Mouse (Mus musculus) stomach, adult 2 months (tissue): ENCODE data around the gene Spef1. TPM values are rescaled to one million over a fixed set of nuclear protein-coding genes. Genes with fewer than 3 reads are reported as not detected.

Source experiments
- polyA plus RNA-seq: library from polyadenylated mRNA; depleted of rRNA; stranded (reverse); fragments of >200 nt; gene quantifications from 2 replicates; pipeline ENCODE4 v1.2.3, GENCODE M21; 2012; rRNA removed

Spef1 gene
- 6.9 and 10.8 TPM in 2 replicates for polyA plus RNA-seq

DNA sequence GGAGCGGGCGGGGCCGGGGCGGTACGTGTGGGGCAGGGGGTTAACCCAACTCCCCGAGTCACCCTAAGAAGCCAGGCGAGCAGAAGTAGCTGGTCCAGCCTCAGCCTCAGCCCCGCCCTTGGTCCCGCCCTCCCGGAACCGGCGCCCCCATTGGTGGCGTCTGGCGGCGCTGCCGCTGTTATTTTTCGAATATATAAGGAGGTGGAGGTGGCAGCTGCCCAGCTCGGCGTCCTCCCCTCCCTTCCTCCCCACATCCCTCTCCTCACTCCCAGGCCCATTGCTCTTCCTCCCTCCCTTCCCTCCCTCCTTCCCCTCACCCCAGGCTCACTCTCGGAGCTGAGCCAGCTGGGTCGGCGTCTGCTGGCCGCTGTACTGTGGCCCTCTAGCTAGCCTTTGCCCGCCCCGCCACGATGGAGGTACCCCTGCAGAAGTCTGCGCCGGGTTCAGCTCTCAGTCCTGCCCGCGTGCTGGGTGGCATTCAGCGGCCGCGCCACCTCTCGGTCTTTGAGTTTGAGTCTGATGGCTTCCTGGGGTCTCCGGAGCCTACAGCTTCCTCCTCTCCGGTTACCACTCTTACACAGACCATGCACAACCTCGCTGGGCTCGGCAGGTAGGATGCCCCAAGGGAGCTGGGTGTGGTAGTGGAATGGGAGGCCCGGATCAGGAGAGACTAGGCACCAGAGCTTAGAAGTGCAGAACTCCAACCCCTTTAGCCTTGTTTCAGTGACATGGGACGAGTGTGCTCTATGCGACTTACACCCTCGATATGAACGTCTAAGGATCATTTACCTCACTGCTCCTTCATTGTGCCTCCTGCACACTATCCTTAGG, at the start of gene Spef1, which contains the start of gene Cdc25b:
Gene Spef1 (minus strand): TSS at position 512 of the 831 bp plus-strand sequence.
Gene Cdc25b (plus strand): TSS at position 179 of the 831 bp plus-strand sequence.

DNA sequence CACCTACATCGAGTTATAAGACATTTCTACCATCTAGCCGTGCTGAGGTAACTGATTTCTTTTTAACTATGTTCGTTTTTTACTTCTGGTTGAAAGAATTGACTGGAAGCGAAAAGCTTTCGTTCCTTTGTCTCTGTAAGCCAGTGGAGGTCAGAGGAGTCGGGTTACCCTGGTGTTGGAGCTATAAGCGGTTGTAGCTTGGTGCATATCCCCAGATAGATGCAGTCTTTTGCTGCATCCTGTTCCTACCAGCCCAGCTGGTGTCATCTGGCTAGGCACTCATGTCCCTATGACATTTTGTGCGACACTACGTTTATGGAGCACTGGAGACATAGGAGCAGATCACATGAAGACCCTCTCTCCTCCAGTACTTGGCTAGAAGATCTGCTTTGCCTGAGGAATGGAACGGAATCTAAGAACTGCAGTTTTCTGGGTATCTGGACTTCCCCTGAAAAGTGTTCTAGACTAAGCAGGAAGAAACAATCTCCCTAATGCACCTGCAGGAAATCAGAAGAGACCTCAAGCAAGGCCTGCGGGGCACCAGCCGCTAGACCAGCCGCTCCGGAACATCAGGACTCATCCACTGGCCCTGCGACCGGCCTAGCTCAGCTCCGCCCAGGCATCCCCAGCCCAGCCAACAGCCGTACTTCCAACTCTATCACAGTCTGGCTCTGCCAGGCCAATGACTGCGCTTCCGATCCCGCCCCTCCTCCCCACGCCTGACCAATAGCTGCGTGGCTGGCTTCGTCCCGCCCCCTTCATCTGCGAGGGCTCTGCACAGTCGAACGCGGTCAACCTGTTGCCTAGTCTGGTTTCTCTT, 46.4 kb upstream of the Spef1 start, which contains the start of gene Mavs:
Gene Mavs (plus strand): TSS at position 757 of the 820 bp plus-strand sequence.

DNA sequence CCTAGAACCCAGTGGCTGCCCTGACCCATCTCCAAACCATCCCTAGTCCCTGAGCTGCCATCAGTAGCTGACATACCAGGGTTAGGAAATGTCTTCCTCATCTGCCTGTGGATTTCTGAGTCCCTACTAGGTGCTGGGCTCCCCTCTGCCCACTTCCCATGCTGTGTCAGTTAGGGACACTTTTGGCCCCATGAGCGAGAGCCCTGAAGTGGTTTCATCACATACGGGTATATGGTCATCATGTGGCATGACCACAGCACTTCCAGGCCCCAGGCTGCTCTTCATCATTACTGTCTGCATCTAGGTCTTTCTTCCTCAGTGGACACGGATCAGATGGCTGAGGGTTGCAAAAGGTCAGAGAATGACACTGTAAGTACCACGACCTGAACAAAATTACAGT, 19.7 kb upstream of the Spef1 start, which contains the start of gene Ap5s1:
Gene Ap5s1 (plus strand): TSS at position 301 of the 400 bp plus-strand sequence.

DNA sequence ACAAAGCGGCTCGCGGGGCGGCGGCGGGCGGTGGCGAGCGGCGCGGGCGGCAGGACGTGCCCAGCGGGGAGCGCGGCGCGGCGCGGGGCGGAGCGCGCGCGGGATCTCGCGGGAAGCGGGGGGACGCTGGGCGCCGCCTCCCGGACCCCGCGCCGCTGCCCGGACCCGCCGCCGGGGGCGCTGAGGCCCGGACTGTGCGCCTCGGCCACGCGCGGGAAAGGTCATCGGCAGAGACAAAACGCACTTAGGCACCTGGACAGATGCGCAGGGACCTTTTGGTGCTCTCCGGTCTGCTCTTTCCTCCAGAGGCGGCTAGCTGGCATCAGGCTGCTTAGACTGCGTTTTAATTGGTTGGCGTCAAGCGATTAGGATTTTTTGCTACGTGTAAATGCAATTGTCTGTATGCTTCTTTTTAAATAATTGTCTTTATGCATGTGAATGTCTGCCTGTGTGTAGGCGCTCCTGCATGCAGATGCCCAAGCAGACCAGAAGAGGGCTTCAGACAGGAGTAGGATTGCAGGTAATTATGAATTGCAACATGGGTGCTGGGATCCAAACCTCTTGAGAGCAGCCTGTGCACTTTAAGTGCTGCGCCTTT, 7.0 kb downstream of the Spef1 start, which contains the start of gene Cenpb:
Gene Cenpb (minus strand): TSS at position 78 of the 598 bp plus-strand sequence.

DNA sequence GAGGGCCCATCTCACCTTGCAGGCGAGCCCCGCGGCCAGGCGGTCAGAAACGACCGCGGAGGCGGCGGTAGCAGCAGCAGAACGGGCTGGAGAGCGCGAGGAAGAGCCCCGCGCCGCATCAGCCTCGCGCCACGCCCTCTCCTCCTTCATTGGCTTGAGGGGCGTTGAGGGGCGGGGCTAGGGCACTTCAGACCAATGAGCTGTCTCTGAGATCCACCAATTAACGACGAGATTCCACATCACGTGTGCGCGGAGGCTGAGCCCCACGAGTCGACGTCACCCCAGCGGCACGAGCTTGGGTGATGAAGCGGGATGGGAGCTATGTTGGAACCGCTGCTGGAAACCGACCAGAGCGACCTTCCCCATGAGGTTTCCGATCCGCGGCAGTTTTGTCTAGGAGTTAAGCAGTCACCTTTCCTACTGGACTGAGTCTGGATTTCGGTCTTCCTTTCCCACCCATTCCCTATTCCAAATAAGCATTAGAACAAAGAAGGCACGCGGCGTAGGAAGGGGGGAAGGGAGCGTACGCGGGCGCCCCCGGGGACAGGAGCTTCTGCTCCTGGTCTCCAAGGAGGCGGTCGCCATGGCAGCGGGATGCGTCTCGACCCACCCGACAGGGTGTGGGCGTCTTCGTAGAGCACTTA, 27.0 kb downstream of the Spef1 start, which contains the start of gene 1700037H04Rik:
Gene 1700037H04Rik (minus strand): TSS at position 144 of the 644 bp plus-strand sequence.

DNA sequence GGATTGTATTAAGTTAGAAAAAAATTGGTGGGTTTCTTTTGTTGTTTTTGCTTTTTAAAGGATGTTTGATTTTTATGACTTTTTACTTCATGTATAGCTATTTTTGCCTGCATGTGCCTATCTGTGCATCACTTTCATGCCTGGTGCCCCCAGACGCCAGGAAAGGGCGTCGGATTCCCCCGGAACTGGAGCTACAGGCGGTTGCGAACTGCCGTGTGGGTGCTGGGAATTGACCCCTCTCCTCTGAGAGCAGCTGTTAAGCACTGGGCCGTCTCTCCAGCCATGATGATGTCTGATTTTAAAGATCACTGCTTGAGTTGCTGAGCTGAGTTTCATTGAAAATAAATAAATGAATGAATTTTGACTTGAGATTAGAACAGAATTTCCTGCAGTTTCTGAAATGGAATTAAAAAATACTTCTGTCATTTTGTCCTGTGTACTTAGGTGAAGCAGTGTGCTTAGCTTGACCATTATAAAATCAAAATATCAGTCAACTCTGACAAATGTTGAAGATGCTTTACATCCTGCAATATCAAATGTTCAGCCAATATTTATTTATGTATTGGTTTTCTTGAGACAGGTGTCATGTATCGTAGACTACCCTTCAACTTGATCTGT, 54.0 kb downstream of the Spef1 start, which contains the start of gene Gm11037:
Gene Gm11037 (plus strand): TSS at position 568 of the 618 bp plus-strand sequence.

DNA sequence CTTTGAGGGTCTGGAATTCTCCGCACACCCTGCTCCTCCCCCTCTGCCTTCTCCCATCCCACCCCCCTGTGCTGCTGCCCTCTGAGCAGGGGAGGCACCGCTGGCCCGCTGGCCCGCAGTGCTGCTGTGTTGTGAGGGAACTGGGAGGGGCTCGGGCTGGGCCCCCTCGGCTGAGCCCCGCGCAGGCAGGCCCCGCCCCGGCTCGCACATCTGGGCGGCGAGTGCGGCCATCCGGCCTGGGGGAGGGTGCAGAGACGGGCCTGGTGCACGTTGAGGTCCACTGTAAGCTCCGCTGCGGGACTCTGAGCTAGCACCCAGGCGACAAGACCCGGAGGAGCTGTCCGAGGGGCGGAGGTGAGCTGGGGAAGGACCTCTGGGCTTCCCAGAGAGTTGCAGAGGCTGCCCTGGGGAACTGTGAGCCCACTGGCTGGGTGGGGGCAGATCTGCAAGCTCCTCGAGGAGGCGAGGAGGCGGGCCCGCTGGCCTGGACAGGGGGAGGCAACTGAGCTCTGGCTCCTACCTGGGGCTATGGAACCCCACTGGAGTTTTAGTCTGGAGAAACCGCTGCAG, 59.8 kb downstream of the Spef1 start, which contains the start of gene Hspa12b:
Gene Hspa12b (plus strand): TSS at position 120 of the 570 bp plus-strand sequence.

Other genes starting within 250 kb of the Spef1 start
- 30.7 and 65.3 TPM in 2 replicates for gene Gfra4, start 144.2 kb downstream of the Spef1 start, polyA plus RNA-seq
- gene Adam33, start 123.5 kb downstream of the Spef1 start, polyA plus RNA-seq: 35.6 and 43.1 TPM in 2 replicates
- 1.8 and 2.0 TPM in 2 replicates for gene Siglec1, start 100.5 kb downstream of the Spef1 start, polyA plus RNA-seq
- 4.9 and 6.4 TPM in 2 replicates for gene Hspa12b, start 60.0 kb downstream of the Spef1 start, polyA plus RNA-seq
- gene Gm11037, start 53.8 kb downstream of the Spef1 start, polyA plus RNA-seq: not detected in 2 replicates
- gene 1700037H04Rik, start 27.2 kb downstream of the Spef1 start, polyA plus RNA-seq: 37.6 and 53.3 TPM in 2 replicates
- gene Cenpb, start 7.2 kb downstream of the Spef1 start, polyA plus RNA-seq: 66.5 and 82.0 TPM in 2 replicates
- gene Cdc25b, start 333 bp downstream of the Spef1 start, polyA plus RNA-seq: 18.2 and 22.2 TPM in 2 replicates
- gene Ap5s1, start 19.8 kb upstream of the Spef1 start, polyA plus RNA-seq: 25.0 and 38.9 TPM in 2 replicates
- 41.1 and 45.9 TPM in 2 replicates for gene Mavs, start 46.8 kb upstream of the Spef1 start, polyA plus RNA-seq
- 2.9 and 4.1 TPM in 2 replicates for gene Pank2, start 75.2 kb upstream of the Spef1 start, polyA plus RNA-seq
- 0.39 and 0.81 TPM in 2 replicates for gene Rnf24, start 165.6 kb upstream of the Spef1 start, polyA plus RNA-seq